Mouse (Mus musculus) stomach, postnatal 0 days (tissue): ENCODE measurements at regions not wholly inside any gene's neighbourhood (a gene's known extent, or its start where the extent isn't known, plus 50 kb on each side); places are given as distances from the start of the nearest gene placed in this dataset.

Source experiments
- CTCF ChIP-seq: IDR thresholded peaks from 2 replicates; pipeline ENCODE4 v1.5.1; 2016; ENCODE audit warnings: antibody characterized with exemption, low read depth, mild to moderate bottlenecking, moderate library complexity
- EP300 ChIP-seq: optimal IDR thresholded peaks from 2 replicates; pipeline ENCODE3; 2016; ENCODE audit warnings: antibody characterized with exemption

DNA sequence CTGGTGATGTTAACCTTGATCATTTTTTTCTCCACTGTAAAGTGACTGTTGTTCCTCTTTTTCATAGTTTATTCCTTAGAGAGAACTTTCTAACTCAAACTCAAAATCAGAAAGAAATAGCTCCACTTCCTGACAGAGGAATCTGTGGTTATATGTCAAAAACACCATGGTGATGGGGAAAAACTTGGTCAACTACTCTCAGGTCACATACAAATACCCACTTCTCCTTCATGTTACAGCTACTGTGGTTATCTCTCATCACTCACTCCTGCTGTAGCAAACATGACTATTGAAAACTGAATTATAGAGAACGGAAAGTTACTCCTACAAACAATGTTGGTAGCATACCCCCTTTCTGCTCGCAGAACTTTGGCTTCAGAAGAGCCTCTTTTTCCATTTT lies 127.1 kb upstream of the Cp start:
- no peak for TF ChIP-seq CTCF
- no peak for TF ChIP-seq EP300
